Comparison of ENCODE assay signal across 22 mouse cellular contexts in genomic region chr12:103688221-103688814, GRCm38 (mm10). TPM values are rescaled to one million over a fixed set of nuclear protein-coding genes. Genes with fewer than 3 reads are reported as not detected.
DNase-seq lines count a peak whose midpoint lies in the region; ATAC-seq and TF ChIP-seq lines count a peak whose summit lies in the region.
"Had no signal": no experiment of that assay in that cellular context is flagged by ENCODE, and none has a peak within 500 bp of the region (broad histone marks: within the 10 kb centered on the region; RNA-seq: fewer than 3 reads in every experiment).

No protein-coding gene starts in this region.

- H3K9ac ChIP-seq in intestine, embryonic 16.5 days (ENCODE audit: low read depth, low read length) = no peak overlapping the region
- H3K9ac ChIP-seq: limb, embryonic 13.5 days; midbrain, embryonic 13.5 days had no signal

- no peak overlapping the region for H3K4me3 ChIP-seq in intestine, embryonic 16.5 days (ENCODE audit: low read length)
- H3K4me3 ChIP-seq: limb, embryonic 13.5 days; midbrain, embryonic 13.5 days had no signal

- no peaks in the 10 kb centered on the region for H3K27me3 ChIP-seq in intestine, embryonic 16.5 days (replicated peaks; ENCODE audit: control insufficient read depth, insufficient read depth, low read length)
- H3K27me3 ChIP-seq: limb, embryonic 13.5 days; midbrain, embryonic 13.5 days had no signal

- peak overlapping the region; percentile 60 for H3K27ac ChIP-seq in intestine, embryonic 16.5 days (ENCODE audit: low read length)
- H3K27ac ChIP-seq: limb, embryonic 13.5 days; midbrain, embryonic 13.5 days; stomach, postnatal 0 days had no signal

- H3K4me1 ChIP-seq in intestine, embryonic 16.5 days (ENCODE audit: control insufficient read depth, insufficient read depth, low read length) = peaks cover 6% of the 10 kb centered on the region
- H3K4me1 ChIP-seq: limb, embryonic 13.5 days had no signal

- ATAC-seq in intestine, embryonic 16.5 days = peak; percentile 88
- ATAC-seq: midbrain, embryonic 13.5 days had no signal

- TF ChIP-seq POLR2A in brain, embryonic 14.5 days (IDR thresholded peaks at IDR 0.05; ENCODE audit: borderline replicate concordance, extremely low read depth, insufficient read depth, insufficient read length, poor library complexity, severe bottlenecking) = no peak

- peak; percentile 59 to 77 for DNase-seq in adrenal gland, adult (ENCODE audit: inconsistent age in 2 of 2, low spot score in 1 of 2)
- no peak for DNase-seq in adrenal gland, postnatal 25 days
- DNase-seq in kidney, postnatal 14 days = peak; percentile 10
- DNase-seq in kidney, postnatal 4 days = no peak
- peak; percentile 15 for DNase-seq in brain, embryonic 14.5 days (ENCODE audit: low read depth)
- no peak for DNase-seq in spleen, postnatal 36 days (ENCODE audit: low spot score in 2 of 2)
- DNase-seq in layer of hippocampus, adult 11-12 months (ENCODE audit: low spot score) = no peak
- DNase-seq: cerebellum, adult 18-20 months; gastrocnemius, postnatal 10 days; kidney, adult 18-20 months; lung, postnatal 36 days; right cerebral cortex, adult 18-20 months; spleen, adult 18-20 months; thymus, postnatal 4 days had no signal

- no peak for TF ChIP-seq CTCF in brain, embryonic 14.5 days (IDR thresholded peaks at IDR 0.05; ENCODE audit: borderline replicate concordance, extremely low read depth, insufficient read depth, insufficient read length)

- no peak overlapping the region for H3K4me2 ChIP-seq in intestine, embryonic 16.5 days (ENCODE audit: low read depth, low read length)
- H3K4me2 ChIP-seq: limb, embryonic 13.5 days; midbrain, embryonic 13.5 days had no signal

- 24% methylated on average over 3 of the region's 3 CpGs for WGBS in intestine, embryonic 16.5 days

- H3K9me3 ChIP-seq in intestine, embryonic 16.5 days (ENCODE audit: control insufficient read depth, low read length) = no peaks in the 10 kb centered on the region
- H3K9me3 ChIP-seq: limb, embryonic 13.5 days; midbrain, embryonic 13.5 days had no signal

- no peaks in the 10 kb centered on the region for H3K36me3 ChIP-seq in intestine, embryonic 16.5 days (ENCODE audit: control insufficient read depth, insufficient read depth, low read length)
- H3K36me3 ChIP-seq: limb, embryonic 13.5 days; midbrain, embryonic 13.5 days had no signal

RNA-seq across cellular contexts. Expression of gene Serpina1f, which starts 7.0 kb away (rescaled TPM):
- not detected in 2 replicates for total RNA-seq in adrenal gland, postnatal 25 days (2021)
- not detected in 2 replicates for polyA plus RNA-seq in brain, embryonic 14.5 days (2012; rRNA removed)
- polyA plus RNA-seq in intestine, embryonic 16.5 days (2015; fragmentation: Nextera tagmentation; extraction: Ambion mirVana) = 0.12 TPM in 1 of 2 replicates, not detected in the other
- total RNA-seq: gastrocnemius, postnatal 10 days; heart, postnatal 25 days; layer of hippocampus, adult 18-20 months; left cerebral cortex, adult 18-20 months had no signal
- polyA plus RNA-seq: cortical plate, adult 2 months; limb, embryonic 13.5 days; midbrain, embryonic 13.5 days; stomach, postnatal 0 days had no signal

RNA-seq across cellular contexts. Expression of gene Serpina16, which starts 12.4 kb away (rescaled TPM):
- total RNA-seq in adrenal gland, postnatal 25 days (2021) = not detected in 2 replicates
- not detected in 2 replicates for polyA plus RNA-seq in brain, embryonic 14.5 days (2012; rRNA removed)
- 0.09 and 0.31 TPM in 2 replicates for polyA plus RNA-seq in intestine, embryonic 16.5 days (2015; fragmentation: Nextera tagmentation; extraction: Ambion mirVana)
- total RNA-seq: gastrocnemius, postnatal 10 days; heart, postnatal 25 days; layer of hippocampus, adult 18-20 months; left cerebral cortex, adult 18-20 months had no signal
- polyA plus RNA-seq: cortical plate, adult 2 months; limb, embryonic 13.5 days; midbrain, embryonic 13.5 days; stomach, postnatal 0 days had no signal

RNA-seq across cellular contexts. Expression of gene Serpina6, which starts 31.3 kb away (rescaled TPM):
- 0.39 and 3.9 TPM in 2 replicates for total RNA-seq in adrenal gland, postnatal 25 days (2021)
- polyA plus RNA-seq in brain, embryonic 14.5 days (2012; rRNA removed) = 0.26 TPM in 1 of 2 replicates, not detected in the other
- polyA plus RNA-seq in intestine, embryonic 16.5 days (2015; fragmentation: Nextera tagmentation; extraction: Ambion mirVana) = 53.8 and 90.3 TPM in 2 replicates
- total RNA-seq: heart, postnatal 25 days; layer of hippocampus, adult 18-20 months; left cerebral cortex, adult 18-20 months had no signal
- polyA plus RNA-seq: cortical plate, adult 2 months; stomach, postnatal 0 days had no signal

RNA-seq across cellular contexts. Expression of gene Serpina10, which starts 57.1 kb away (rescaled TPM):
- 0.36 and 2.9 TPM in 2 replicates for total RNA-seq in adrenal gland, postnatal 25 days (2021)
- polyA plus RNA-seq in brain, embryonic 14.5 days (2012; rRNA removed) = not detected in 2 replicates
- 1.3 and 1.9 TPM in 2 replicates for polyA plus RNA-seq in intestine, embryonic 16.5 days (2015; fragmentation: Nextera tagmentation; extraction: Ambion mirVana)
- total RNA-seq: gastrocnemius, postnatal 10 days; heart, postnatal 25 days; layer of hippocampus, adult 18-20 months; left cerebral cortex, adult 18-20 months had no signal
- polyA plus RNA-seq: limb, embryonic 13.5 days; midbrain, embryonic 13.5 days had no signal

Comparison
In these comparisons a context has a peak if more than half of its experiments do, and no peak if none do; other contexts are left out.
1. DNase-seq: peak in adrenal gland, adult (2 of 2), kidney, postnatal 14 days (single experiment) and brain, embryonic 14.5 days (single experiment); none in adrenal gland, postnatal 25 days (single experiment), kidney, postnatal 4 days (0 of 2), spleen, postnatal 36 days (0 of 2) and layer of hippocampus, adult 11-12 months (single experiment).
2. RNA of gene Serpina6, which starts 31.3 kb away (polyA plus RNA-seq): 53.8 to 90.3 TPM in intestine, embryonic 16.5 days; 0.26 TPM in brain, embryonic 14.5 days; every median in the first group is over 10 times any median in the second.